Mouse (Mus musculus): ENCODE data around the gene Ttll9.

Ttll9 gene

GRCm38 (mm10) chr2:152962091-152962793, at the start of gene Ttll9:
TSS of gene Ttll9 (plus strand) at chr2:152962485.
- peak; percentile 90 for DNase-seq

GRCm38 (mm10) chr2:152913471-152913870, 48.8 kb upstream of the Ttll9 start:
- DNase-seq: no peak

DNA sequence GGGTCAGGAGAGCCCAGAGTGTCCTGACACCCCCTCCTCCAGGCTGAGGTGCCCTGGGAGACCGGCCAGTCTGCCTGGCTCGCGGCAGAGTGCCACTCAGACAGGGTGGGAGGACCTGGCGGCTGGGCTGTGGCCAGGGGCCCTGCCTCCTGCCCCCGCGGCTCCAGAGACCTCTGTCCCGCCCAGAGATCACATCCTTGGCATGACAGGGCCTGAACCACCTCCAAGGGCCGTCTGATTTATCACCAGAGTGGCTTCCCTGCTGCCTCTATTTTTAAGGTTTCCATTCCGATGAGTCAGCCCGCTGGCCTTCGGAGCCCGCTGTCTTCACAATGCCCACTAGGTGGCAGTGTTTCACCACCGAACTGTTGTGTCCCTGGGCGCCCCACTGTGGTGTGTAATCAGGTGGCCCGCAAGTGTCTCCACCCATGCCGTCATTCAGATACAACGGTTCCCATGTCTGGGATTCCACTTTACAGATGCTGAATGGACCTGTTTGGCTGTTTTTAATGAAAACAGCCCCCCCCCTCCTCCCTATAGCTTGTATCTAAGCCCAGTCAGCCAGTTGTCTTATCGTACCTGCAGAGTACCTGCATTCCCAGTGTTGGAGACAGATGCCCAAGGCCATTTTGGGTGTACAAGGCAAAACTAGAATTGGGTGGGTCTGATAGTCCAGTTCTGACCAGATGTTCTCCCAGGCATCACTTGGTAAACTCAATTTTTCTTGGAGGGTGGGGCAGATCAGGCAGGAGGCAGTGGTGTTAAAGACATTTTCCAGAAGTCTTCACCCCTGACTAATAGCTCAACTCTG, 47.8 kb upstream of the Ttll9 start:
- DNase-seq: peak; percentile 86

- DNase-seq: no peak
These were observed 46.8 kb upstream of the Ttll9 start for GRCm38 (mm10) chr2:152915453-152915852.

- DNase-seq: no peak
These were observed 46.2 kb upstream of the Ttll9 start for GRCm38 (mm10) chr2:152916111-152916510.

- no peak for DNase-seq
These were observed 44.6 kb upstream of the Ttll9 start for GRCm38 (mm10) chr2:152917671-152918070.

DNA sequence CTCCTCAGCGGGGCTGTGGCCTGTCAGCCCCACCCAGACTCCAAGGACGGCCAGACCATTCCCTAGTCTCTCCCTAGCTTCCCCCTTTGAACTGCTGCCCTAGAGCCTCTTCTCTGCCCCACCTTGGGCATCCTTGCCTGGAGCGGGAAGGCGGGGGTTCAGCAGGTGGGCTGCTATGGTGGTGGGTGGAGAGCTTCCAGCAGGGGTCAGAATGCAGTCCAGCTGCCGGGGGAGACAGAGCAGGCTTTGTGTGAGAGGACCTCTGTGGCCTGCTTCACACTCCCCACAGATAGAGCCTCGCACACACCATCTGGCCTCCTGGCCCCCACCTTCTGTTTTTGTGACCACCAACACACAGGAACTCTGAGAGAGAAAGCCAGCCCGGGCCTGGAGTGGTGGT, 39.9 kb upstream of the Ttll9 start:
- DNase-seq: no peak

GRCm38 (mm10) chr2:152923621-152924020, 38.7 kb upstream of the Ttll9 start:
- DNase-seq: no peak

- DNase-seq: no peak
These were observed 38.2 kb upstream of the Ttll9 start for GRCm38 (mm10) chr2:152924128-152924527.

- DNase-seq: no peak
These were observed 37.7 kb upstream of the Ttll9 start for GRCm38 (mm10) chr2:152924543-152924942.

DNA sequence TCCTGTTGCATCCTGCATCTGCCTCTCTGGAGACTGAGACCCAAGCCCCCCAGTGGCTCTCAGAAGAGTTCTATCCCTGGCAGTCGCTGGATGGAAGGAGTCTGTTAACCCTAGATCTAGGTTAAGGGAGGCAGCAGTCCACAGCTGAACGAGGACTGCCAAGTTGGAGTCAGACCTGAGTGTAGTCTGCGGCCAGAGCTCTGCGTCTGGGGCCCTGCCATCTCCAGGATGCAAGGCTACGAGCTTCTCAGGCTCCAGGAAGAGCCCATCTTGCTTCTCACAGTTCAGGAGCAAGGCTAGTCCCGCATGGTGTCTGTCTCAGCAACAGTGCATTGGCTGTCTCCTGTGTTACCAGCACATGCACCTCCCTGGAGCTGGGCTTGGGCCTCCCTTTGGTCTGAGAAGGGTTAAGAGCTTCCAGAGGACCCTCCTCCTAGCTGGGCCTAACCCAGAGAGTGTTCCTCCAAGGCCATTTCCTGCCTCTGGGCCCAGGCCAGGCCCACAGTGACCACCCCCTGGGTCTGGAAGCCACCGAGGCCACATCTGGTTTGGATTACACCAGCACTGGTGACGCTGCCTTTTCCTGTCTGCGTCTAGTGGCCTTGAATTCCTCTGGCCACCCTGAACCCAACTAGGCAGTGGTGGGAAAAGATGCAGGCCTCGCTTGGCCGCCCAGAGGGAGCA, 37.0 kb upstream of the Ttll9 start:
- DNase-seq: peak; percentile 66

DNA sequence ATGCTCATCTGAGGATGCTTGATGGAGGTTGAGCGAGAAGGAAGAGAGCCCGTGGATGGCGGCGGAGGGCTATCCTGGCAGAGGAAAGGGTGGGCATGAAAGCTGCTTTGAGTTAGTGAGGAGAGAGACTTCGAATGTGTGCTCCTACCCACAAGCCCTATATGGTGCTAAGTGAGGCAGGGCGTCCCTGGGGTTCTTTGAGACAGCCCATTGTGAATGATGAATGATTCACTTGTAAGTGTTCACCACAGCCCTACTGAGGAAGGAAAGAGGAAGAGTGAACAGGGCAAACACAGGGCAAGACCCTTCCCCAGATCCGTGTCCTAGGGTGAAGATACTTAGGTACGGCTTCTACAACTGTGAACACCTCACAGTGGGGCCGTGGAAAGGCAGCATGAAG, 35.4 kb upstream of the Ttll9 start:
- DNase-seq: no peak

DNA sequence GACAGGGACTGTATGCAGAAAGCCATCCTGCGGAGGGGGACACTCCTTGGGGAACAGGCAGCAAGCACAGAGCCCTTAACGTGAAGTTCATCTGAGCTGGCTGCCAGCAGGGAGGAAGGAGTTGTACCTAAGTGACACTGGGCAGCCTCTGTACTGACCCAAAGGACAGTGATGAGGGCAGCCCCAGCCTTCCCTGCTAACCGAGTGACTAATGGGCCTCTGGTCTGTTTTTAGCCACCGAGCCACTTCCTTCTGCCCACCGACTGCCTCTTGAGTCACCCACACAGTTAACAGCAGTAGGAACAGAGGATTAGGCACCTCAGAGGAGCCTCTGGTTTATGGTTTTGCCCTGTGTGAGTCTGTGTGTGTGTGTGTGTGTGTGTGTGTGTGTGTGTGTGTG, 34.9 kb upstream of the Ttll9 start:
- no peak for DNase-seq

DNA sequence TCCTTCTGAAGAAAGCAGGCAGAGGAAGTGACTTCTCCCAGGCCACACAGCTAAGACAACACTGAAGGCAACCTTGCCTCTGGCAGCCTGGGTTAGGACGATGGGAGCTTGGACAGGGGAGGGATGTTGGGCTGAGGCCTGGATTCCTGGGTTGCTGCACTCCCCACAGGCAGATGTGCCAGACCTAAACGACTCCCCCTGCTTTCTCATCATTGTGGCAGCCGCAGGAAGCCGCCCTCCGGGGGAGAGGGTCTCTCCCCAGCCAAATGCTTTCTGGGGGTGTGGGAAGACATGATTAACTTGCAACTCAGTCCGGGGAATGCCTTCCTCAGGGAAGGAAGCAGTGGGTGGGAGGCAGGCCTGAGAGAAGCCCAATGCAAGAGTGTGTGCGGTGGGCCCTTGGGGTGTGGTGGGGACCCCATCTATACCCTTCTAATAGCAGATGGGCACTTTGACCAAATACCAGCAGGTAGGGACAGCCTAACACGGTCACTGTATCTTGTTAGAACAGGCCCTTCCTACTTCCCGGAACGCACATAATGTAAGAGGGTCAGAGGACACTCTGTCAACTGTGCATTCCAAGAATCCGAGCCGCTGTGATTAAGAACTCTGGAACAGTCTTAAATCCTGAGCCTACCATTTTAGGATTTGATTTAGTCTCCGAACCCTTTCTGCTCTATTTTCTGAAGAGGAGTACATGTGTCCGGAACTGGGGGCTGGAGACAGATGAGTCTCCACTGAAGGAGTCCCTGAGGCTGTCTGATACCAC, 33.9 kb upstream of the Ttll9 start:
- no peak for DNase-seq

DNA sequence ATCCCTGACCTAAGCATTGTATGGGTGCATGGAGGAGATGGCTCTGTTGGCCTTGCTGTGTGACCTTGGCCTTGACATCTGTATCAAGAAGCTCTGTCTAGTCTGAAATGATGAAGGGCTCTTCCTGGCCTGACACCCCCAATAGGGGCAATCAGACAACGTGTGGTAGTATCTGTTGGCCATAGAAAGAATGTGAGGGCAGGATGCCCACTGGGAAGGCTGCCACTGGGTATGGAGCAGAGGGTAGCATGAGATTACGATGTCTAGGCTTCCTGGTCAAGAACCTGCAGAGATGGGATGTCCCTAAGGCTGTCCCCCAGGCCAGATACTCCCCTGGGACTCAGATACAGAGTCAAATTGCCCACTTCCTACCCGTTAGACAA, 33.3 kb upstream of the Ttll9 start:
- no peak for DNase-seq

DNA sequence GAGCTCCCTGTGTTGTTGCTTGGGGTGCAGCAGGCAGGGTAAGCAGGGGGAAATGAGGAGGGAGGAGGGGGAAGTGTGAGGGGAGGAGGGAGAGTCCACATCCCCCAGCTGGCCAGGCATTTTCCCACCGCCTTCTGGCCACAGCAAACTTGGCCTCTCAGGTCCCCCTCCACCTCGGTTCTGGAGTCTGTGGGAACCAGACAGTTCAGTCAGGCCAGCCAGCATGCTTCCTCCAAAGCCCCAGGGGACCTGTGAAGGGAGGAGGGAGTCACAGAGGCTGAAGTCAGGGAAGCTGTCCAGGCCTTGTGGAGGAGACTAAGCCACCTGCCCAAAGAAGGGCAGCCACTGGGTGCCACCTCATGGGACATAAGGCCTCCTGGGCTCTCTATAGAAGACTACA, 32.0 kb upstream of the Ttll9 start:
- no peak for DNase-seq

- no peak for DNase-seq
These were observed 30.7 kb upstream of the Ttll9 start for GRCm38 (mm10) chr2:152931456-152932160.

GRCm38 (mm10) chr2:152933048-152933447, 29.2 kb upstream of the Ttll9 start, which contains the start of gene Foxs1:
TSS of gene Foxs1 (minus strand) at chr2:152933208.
- peak; percentile 32 for DNase-seq

GRCm38 (mm10) chr2:152933614-152934013, 28.7 kb upstream of the Ttll9 start:
- DNase-seq: peak; percentile 47

- DNase-seq: peak; percentile 57
These were observed 22.4 kb upstream of the Ttll9 start for GRCm38 (mm10) chr2:152939846-152940245.

- no peak for DNase-seq
These were observed 21.2 kb upstream of the Ttll9 start for GRCm38 (mm10) chr2:152941106-152941505.

- DNase-seq: no peak
These were observed 20.5 kb upstream of the Ttll9 start for GRCm38 (mm10) chr2:152941776-152942175.

All from kidney, adult 9 months (tissue).